Mouse (Mus musculus) embryonic stem cell, embryonic (primary cell): ENCODE data around the gene Fam209.

Source experiments
- CTCF ChIA-PET, 4 experiments: fragments of 300-600 bp in 2 of 4; fragments of 350-600 bp in 2 of 4; sonication (Branson Sonifier 250); formaldehyde crosslinking; loops; one replicate each; lab custom pipeline; 2022; ENCODE audit warnings: inconsistent platforms in 2 of 4; lab: Charles Lee
- POLR2A ChIA-PET, 4 experiments: fragments of 300-600 bp in 2 of 4; fragments of 350-600 bp in 2 of 4; sonication (Branson Sonifier 250); formaldehyde crosslinking; loops; one replicate each; lab custom pipeline; 2022; ENCODE audit warnings: antibody characterized with exemption in 4 of 4, inconsistent platforms in 1 of 4; lab: Charles Lee

Gene Fam209

DNA sequence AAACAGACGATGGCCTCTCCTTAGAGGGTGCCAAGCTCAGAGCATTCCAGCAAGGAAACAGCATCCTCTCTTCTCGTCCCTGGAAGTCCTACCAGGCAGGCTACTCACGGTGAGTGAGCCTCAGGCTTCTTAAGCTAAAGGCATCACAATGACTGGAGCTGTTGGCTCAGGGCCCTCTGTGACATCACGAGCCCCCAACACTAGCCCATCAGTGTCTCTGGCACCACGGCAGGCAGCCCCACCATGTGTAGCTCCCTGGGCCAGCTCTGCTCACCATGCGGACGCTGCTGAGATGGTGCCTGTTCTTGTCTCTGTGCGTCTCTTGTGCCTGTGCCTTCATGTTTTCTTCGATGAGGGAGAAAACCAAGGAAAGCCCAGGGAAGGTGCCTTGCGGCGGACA is at the start of gene Fam209:
TSS of gene Fam209 (plus strand) at position 203 of the 400 bp plus-strand sequence.
- POLR2A ChIA-PET: interaction anchor here in 2 of 4 experiments (0.6 to 2.2 kb wide), 8 partner anchors 10 to 102 kb away, joined by 3 to 9 read pairs (median 4); partner anchors contain the start of genes Aurka (in 1 of the 2), Cstf1 (in 1 of the 2) and Rtf2 (in 1 of the 2)
- CTCF ChIA-PET: interaction anchor here in 1 of 4 experiments (1.1 to 1.6 kb wide), 3 partner anchors 9 to 353 kb away, joined by 3 to 4 read pairs (median 3); no protein-coding TSS in a partner anchor

GRCm38 (mm10) chr2:172430609-172431008 is 41.7 kb upstream of the Fam209 start:
- POLR2A ChIA-PET: interaction anchor here in 2 of 4 experiments (0.6 to 2.0 kb wide), 3 partner anchors 9 to 36 kb away, joined by 3 to 5 read pairs (median 4); partner anchors contain the start of gene Rtf2 (in 1 of the 2)
- CTCF ChIA-PET: interaction anchor here in 1 of 4 experiments (0.6 kb wide), 1 partner anchor 9 kb away, joined by 11 read pairs; the partner anchor contains the start of gene Rtf2

DNA sequence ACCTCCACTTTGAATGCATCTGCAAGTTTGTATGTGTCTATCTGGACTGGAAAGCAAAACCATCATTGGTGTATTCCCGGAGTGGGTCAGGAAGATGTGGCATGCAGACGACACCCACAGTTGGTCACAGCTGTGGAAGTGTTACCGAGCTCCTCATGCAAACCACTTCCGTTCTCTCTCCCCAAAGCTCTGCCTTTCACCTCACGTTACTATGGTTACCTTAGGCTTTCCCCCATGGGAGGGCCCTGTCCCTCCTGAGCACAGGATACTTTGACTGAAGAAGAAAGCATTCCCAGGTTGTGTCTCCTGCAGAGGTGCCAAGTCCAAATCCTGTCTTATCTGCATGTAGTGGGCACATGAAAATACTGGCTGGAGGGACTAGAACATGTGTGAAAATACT is 38.6 kb upstream of the Fam209 start:
- ChIA-PET POLR2A (no interaction called here), CTCF (no interaction called here)

DNA sequence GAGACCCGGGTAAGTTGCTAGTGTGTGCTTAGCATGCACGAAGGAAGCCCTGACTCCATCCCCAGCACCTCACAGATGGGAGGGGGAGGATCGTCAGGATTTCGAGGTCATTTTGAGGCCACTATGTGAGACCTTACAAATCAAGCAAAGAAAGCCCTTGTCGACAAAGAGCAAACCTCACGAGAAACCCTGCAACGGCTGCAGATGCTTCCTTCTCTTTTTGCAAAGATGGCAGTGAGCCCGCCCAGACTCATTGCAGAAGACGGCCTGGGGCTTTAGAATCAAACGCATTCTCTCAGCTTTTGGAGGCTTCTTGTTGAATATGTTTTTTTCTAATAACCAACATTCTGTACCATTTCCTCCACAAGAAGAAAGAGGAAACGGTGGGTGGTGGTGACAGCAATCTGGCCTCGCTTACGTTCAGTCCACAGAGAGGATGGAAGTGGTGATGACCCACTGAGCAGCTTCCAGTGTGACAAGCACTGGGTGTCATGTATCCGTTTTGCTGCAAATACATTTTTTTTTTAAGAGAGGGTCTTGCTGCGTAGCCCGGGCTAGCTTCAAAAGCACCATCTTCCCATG is 34.9 kb upstream of the Fam209 start:
- POLR2A ChIA-PET: interaction anchor here in 2 of 4 experiments (0.8 to 1.5 kb wide), 2 partner anchors 50 to 59 kb away, joined by 3 read pairs; no protein-coding TSS in a partner anchor

DNA sequence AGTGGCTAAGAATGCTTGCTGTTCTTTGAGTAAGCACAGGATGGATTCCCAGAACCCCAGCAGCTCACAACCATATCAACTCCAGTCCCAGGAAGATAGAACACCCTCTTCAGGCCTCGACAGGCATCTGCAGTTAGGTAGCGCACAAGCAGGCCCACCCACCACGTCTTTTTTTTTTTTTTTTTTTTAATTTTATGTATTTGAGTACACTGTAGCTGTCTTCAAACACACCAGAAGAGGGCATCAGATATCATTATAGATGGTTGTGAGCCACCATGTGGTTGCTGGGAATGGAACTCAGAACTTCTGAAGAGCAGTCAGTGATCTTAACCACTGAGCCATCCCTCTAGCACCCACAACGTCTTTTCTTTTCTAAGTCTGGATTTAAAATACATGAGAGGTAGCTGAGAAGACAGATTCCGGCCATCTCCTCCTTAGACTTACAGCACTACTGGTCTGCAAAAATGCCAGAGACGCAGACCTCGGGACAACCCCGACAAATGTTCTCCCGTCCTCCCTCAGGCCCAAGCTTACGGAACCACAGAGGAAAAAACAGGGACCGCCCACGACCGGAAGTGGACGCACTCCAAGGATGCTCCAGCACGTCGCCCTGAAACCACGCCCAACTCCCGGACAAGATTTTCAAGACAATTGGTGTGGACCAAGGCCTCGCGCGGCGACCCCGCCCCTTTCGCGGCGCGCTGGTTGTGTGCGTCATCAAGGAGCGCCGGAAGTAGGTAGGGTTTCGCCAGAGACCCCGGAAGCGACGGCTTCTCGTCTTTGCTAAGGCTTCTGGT is 32.3 kb upstream of the Fam209 start, which contains the start of gene Rtf2:
TSS of gene Rtf2 (plus strand) at position 714 of the 797 bp plus-strand sequence.
- ChIA-PET CTCF (interaction anchor here (0.6 to 2.2 kb wide), 22 partner anchors 9 to 1392 kb away, joined by 3 to 13 read pairs (median 5); partner anchors contain the start of genes Aurka (in 2 of the 4), Cstf1 (in 2 of the 4) and Mc3r (in 1 of the 4)), POLR2A (interaction anchor here (0.6 to 3.6 kb wide), 55 partner anchors 9 to 349 kb away, joined by 3 to 23 read pairs (median 4); partner anchors contain the start of genes Aurka (in 3 of the 4), Cstf1 (in 3 of the 4), Cass4 (in 1 of the 4) and Fam210b (in 1 of the 4))

More for the DNA sequence above, 34.9 kb upstream of the Fam209 start:
- CTCF ChIA-PET: interaction anchor here in 1 of 4 experiments (0.6 kb wide), 1 partner anchor 12 kb away, joined by 3 read pairs; no protein-coding TSS in a partner anchor

- ChIA-PET CTCF (interaction anchor here in 2 of 4 experiments (0.7 to 2.2 kb wide), 7 partner anchors 10 to 219 kb away, joined by 3 to 13 read pairs (median 5); partner anchors contain the start of genes Aurka (in 1 of the 2), Cstf1 (in 1 of the 2) and Mc3r (in 1 of the 2)), POLR2A (interaction anchor here (0.7 to 3.6 kb wide), 38 partner anchors 11 to 221 kb away, joined by 3 to 23 read pairs (median 4); partner anchors contain the start of genes Aurka (in 3 of the 4), Cstf1 (in 3 of the 4), Fam210b (in 2 of the 4) and Cass4 (in 1 of the 4))
Observed at GRCm38 (mm10) chr2:172440640-172441005, 31.7 kb upstream of the Fam209 start.

DNA sequence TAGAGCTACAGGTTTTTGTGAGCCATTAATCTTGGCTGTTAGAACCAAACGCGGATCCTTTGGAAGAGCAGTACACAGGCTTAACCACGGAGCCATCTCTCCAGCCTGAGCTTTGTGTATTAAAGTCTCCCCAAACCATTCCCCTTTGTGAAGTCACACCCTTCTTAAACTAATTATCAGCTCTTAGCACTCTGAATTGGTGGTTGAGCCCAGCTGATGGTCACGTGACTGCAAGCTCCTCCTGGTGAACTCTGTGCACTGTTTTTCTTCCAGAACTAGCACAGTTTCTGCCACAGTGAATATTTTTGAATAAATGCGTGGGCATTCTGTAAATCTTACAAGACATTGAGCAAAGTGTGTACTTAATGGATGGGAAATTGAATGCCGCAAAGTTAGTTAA is 31.1 kb upstream of the Fam209 start:
- ChIA-PET POLR2A (interaction anchor here (0.6 to 3.6 kb wide), 24 partner anchors 11 to 385 kb away, joined by 3 to 23 read pairs (median 4); partner anchors contain the start of genes Aurka (in 2 of the 4), Cstf1 (in 2 of the 4), Fam210b (in 2 of the 4) and Cass4 (in 1 of the 4)), CTCF (interaction anchor here in 2 of 4 experiments (1.9 to 2.2 kb wide), 3 partner anchors 10 to 63 kb away, joined by 5 to 13 read pairs (median 8); no protein-coding TSS in a partner anchor)

- ChIA-PET POLR2A (interaction anchor here in 3 of 4 experiments (0.8 to 1.3 kb wide), 5 partner anchors 9 to 95 kb away, joined by 3 to 4 read pairs (median 3); no protein-coding TSS in a partner anchor), CTCF (interaction anchor here in 1 of 4 experiments (1.0 kb wide), 1 partner anchor 100 kb away, joined by 4 read pairs; the partner anchor contains the start of gene Fam210b)
Observed at GRCm38 (mm10) chr2:172445617-172446016, 26.7 kb upstream of the Fam209 start.

DNA sequence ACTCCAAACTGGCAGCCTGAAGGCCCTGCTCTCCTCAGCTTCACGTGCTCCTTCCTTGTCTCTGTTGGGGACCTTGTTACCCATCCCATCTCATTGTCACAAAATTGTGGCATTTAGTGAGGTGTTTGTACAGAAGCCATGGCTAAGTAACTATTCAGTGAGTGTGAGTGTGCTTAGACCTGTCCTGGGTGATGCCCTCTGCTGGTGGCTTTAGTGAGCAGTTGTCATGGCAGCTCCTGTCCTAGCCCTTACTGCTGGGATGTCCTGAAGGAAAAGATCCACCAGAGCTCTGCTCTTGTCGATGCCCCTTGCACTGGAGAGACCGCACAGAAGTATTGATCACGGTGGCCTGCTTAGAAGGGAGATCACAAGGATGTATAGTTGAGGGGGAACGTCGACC is 25.0 kb upstream of the Fam209 start:
- POLR2A ChIA-PET: interaction anchor here in 3 of 4 experiments (0.6 to 1.1 kb wide), 4 partner anchors 9 to 94 kb away, joined by 3 to 4 read pairs (median 3); no protein-coding TSS in a partner anchor
- CTCF ChIA-PET: interaction anchor here (0.6 to 2.2 kb wide), 7 partner anchors 28 to 226 kb away, joined by 3 to 18 read pairs (median 4); no protein-coding TSS in a partner anchor

- CTCF ChIA-PET: no interaction called here
- POLR2A ChIA-PET: no interaction called here
Observed at GRCm38 (mm10) chr2:172448329-172448728, 24.0 kb upstream of the Fam209 start.

GRCm38 (mm10) chr2:172450640-172451039 is 21.7 kb upstream of the Fam209 start:
- POLR2A ChIA-PET: interaction anchor here in 2 of 4 experiments (0.7 to 1.3 kb wide), 2 partner anchors 30 to 70 kb away, joined by 3 read pairs; no protein-coding TSS in a partner anchor

GRCm38 (mm10) chr2:172452031-172452430 is 20.3 kb upstream of the Fam209 start:
- CTCF ChIA-PET: interaction anchor here (0.5 to 1.6 kb wide), 8 partner anchors 11 to 354 kb away, joined by 3 to 16 read pairs (median 4); partner anchors contain the start of genes Fam209 (in 1 of the 4) and Rtf2 (in 1 of the 4)
- POLR2A ChIA-PET: interaction anchor here in 2 of 4 experiments (0.7 to 1.4 kb wide), 7 partner anchors 10 to 812 kb away, joined by 3 to 10 read pairs (median 5); partner anchors contain the start of genes Aurka (in 1 of the 2), Cstf1 (in 1 of the 2) and Rtf2 (in 1 of the 2)

More at GRCm38 (mm10) chr2:172450640-172451039, 21.7 kb upstream of the Fam209 start:
- CTCF ChIA-PET: interaction anchor here in 2 of 4 experiments (1.3 to 1.6 kb wide), 2 partner anchors 10 to 229 kb away, joined by 3 to 5 read pairs; partner anchors contain the start of gene Rtf2 (in 1 of the 2)

GRCm38 (mm10) chr2:172452458-172452857 is 19.9 kb upstream of the Fam209 start:
- POLR2A ChIA-PET: interaction anchor here in 1 of 4 experiments (0.7 to 1.4 kb wide), 3 partner anchors 11 to 81 kb away, joined by 3 to 5 read pairs (median 5); partner anchors contain the start of gene Rtf2
- CTCF ChIA-PET: interaction anchor here in 1 of 4 experiments (0.5 kb wide), 1 partner anchor 33 kb away, joined by 13 read pairs; no protein-coding TSS in a partner anchor

- CTCF ChIA-PET: interaction anchor here in 1 of 4 experiments (1.1 kb wide), 1 partner anchor 19 kb away, joined by 4 read pairs; no protein-coding TSS in a partner anchor
- POLR2A ChIA-PET: no interaction called here
Observed at GRCm38 (mm10) chr2:172458496-172458895, 13.8 kb upstream of the Fam209 start, which contains the start of gene Gcnt7. Gcnt7 (minus strand) TSS chr2:172458596.

DNA sequence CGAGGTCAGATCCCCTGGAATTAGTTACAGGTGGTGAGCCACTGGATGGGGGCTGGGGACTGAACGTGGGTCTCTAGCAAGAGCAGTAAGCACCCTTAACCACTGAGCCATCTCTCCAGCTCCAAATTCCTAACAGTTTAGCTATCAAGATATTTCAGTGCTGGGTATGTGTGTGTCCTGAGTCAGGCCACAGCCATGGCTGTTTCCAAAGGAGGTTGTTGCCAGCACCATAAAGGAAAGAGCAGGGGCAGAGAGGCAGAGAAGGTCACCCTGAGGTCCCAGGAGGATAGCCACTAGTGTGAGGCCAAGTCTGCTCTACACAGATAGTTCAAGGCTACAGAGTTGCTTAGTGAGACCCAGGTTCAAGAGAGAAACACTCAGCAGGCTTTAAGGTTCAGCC is 11.7 kb upstream of the Fam209 start:
- POLR2A ChIA-PET: interaction anchor here in 1 of 4 experiments (0.7 to 3.5 kb wide), 3 partner anchors 13 to 535 kb away, joined by 3 to 9 read pairs (median 4); partner anchors contain the start of gene Fam209
- CTCF ChIA-PET: interaction anchor here in 1 of 4 experiments (0.7 kb wide), 1 partner anchor 29 kb away, joined by 3 read pairs; no protein-coding TSS in a partner anchor

- ChIA-PET POLR2A (interaction anchor here in 1 of 4 experiments (3.5 kb wide), 1 partner anchor 10 kb away, joined by 9 read pairs; the partner anchor contains the start of gene Fam209), CTCF (no interaction called here)
Observed at GRCm38 (mm10) chr2:172462813-172463212, 9.5 kb upstream of the Fam209 start.
